Mouse (Mus musculus) forebrain, embryonic 10.5 days (tissue): ENCODE results near the gene Kremen2. TPM values are rescaled to one million over a fixed set of nuclear protein-coding genes. Genes with fewer than 3 reads are reported as not detected.

ENCODE experiments used
- DNase-seq: peaks from one replicate; pipeline ENCODE4 v3.0.0-alpha.2; 2017; ENCODE audit warnings: low spot score; ENCODE audit errors: extremely low spot score
- H3K27ac ChIP-seq: fragments of 300-500 bp; sonication (generic); 2 replicates; pipeline ENCODE4 v1.5.1; 2016; ENCODE audit warnings: mild to moderate bottlenecking
- H3K27me3 ChIP-seq: fragments of 300-500 bp; sonication (generic); 2 replicates; pipeline ENCODE4 v1.6.1; 2016; ENCODE audit warnings: mild to moderate bottlenecking; ENCODE audit not compliant: poor library complexity, severe bottlenecking
- H3K36me3 ChIP-seq: fragments of 300-500 bp; sonication (generic); replicated peaks from 2 replicates; pipeline ENCODE4 v1.6.1; 2016; ENCODE audit warnings: mild to moderate bottlenecking, moderate library complexity
- H3K4me1 ChIP-seq: fragments of 300-500 bp; sonication (generic); 2 replicates; pipeline ENCODE4 v1.6.1; 2016
- H3K4me3 ChIP-seq: fragments of 300-500 bp; sonication (generic); 2 replicates; pipeline ENCODE4 v1.5.1; 2016; ENCODE audit warnings: mild to moderate bottlenecking, moderate library complexity
- H3K9me3 ChIP-seq: fragments of 300-500 bp; sonication (generic); 2 replicates; pipeline ENCODE4 v1.6.1; 2016; ENCODE audit warnings: mild to moderate bottlenecking, moderate library complexity
- WGBS: fragments of 180-500 bp; shearing (Covaris S2); methylation state at CpG from one replicate; pipeline ENCODE4 v1.1.7; 2016; 5-methylcytosine and 5-hydroxymethylcytosine counted together
- polyA plus RNA-seq: library from polyadenylated mRNA; unstranded; fragments of >200 nt; fragmentation: Nextera tagmentation; extraction: Ambion mirVana; gene quantifications from 2 replicates; pipeline ENCODE4 v1.2.1, GENCODE M21; 2016

Gene Kremen2
- polyA plus RNA-seq, 1 experiment from 2014 or later, result 2.9 TPM

DNA sequence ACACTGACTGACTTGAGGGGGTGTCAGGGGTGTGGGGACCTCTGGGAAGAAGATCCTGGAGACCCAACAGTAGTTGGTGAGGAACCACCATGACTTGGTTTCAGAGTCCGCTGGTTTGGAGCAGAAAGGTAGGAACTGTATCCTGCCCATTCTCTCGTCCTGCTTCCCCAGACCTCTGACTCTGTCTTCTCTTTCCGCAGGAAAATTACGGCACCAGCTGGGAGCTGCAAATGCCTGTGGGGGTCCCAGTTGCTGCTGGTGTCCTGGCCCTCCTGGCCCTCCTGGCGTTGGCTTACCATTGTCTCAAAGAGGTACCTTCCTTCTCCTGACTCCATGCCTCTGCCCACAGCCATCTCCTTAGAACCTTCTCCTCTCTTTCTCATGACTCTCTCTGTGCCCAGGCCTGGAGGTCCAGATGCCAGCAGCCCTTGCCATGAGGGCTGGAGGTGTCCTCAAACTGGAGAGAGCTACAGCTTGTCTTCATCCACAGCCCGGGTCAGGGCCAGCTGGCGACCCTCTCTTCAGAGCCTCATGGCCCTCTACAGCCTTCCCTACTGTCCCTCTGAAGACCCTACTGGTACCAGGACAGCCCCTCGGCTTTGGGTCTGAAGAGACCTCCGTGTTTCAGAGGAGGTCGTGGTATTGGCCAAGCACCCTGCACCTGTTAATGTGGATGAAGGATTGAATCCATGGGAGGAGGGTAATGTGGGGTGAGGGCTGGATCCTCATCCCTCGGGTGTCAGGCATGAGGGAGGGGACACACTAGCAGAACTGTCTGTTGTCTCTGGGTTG, 4.0 kb upstream of the Kremen2 start:
- Histone ChIP-seq H3K4me3 (no peak overlapping the region), H3K9me3 (no peaks in the 10 kb centered on the region), H3K4me1 (peaks cover 25% of the 10 kb centered on the region), H3K27ac (no peak overlapping the region), H3K36me3 (peaks cover 40% of the 10 kb centered on the region), H3K27me3 (peaks cover 43% of the 10 kb centered on the region)
- 81% methylated on average over 11 of the region's 11 CpGs for WGBS
- DNase-seq, result no peak

DNA sequence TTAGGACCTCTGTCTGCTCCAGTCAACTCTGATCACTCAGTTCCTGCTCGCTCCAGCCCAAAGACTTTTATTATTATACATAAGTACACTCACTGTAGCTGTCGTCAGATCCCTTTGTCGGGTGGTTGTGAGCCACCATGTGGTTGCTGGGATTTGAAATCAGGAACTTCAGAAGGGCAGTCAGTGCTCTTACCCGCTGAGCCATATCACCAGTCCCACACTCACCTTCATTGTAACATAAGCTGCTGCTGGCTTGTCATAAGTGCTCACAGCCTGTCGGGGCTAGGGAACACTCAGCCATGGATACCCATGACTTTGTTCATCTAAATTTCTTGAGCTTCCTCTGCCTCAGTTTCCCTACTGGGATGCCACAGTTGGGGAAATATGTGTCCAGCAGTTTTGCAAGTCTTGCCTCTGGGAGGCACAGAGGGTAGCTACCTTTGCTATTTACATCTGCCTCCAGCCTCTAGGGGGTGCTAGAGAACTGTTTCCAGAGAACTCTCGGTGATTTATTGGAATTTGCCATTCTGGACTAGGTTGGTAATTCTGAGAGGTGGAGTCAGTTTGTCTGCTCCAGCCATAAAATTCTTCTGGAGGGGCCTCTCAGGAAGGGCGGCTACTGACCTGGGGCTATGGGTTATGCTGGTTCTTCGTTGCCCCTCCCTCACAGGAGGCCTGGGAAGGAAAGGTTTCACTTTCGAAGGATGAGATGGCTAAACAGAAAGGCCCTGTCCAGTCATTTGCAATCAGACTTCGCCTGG, 3.2 kb upstream of the Kremen2 start:
- peak overlapping the region; percentile 14; the same call in 1 of the 2 replicates for H3K4me3 ChIP-seq
- DNase-seq, result no peak
- WGBS, result 41% methylated on average over 10 of the region's 10 CpGs

DNA sequence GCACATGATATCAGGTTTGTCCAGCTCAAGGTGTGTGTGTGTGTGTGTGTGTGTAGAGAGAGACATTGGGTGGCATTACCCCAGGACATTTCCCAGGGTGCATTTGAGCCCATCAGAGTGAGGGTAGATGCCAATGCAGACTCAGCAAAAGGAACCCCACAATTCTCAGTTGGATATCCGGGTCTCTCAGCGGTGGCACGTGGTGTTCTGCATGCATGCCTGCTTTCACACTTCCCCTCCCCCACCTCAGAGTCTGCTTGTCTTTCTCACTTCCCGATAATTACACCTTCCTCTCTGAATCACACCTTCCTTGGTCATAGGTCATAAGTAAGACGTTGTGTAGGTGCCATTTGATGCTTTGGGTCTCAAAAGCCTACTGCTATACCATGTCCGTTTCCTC, 2.4 kb upstream of the Kremen2 start:
- H3K4me1 ChIP-seq, result peaks cover 31% of the 10 kb centered on the region
- H3K36me3 ChIP-seq, result peaks cover 25% of the 10 kb centered on the region
- no peak overlapping the region for H3K4me3 ChIP-seq
- WGBS, result 52% methylated on average over 6 of the region's 6 CpGs
- no peaks in the 10 kb centered on the region for H3K9me3 ChIP-seq
- DNase-seq, result no peak
- no peak overlapping the region for H3K27ac ChIP-seq
- H3K27me3 ChIP-seq, result peaks cover 59% of the 10 kb centered on the region

More for the DNA sequence above, 3.2 kb upstream of the Kremen2 start:
- Histone ChIP-seq H3K4me1 (peaks cover 31% of the 10 kb centered on the region), H3K9me3 (no peaks in the 10 kb centered on the region), H3K36me3 (peaks cover 33% of the 10 kb centered on the region), H3K27ac (no peak overlapping the region), H3K27me3 (peaks cover 51% of the 10 kb centered on the region)

DNA sequence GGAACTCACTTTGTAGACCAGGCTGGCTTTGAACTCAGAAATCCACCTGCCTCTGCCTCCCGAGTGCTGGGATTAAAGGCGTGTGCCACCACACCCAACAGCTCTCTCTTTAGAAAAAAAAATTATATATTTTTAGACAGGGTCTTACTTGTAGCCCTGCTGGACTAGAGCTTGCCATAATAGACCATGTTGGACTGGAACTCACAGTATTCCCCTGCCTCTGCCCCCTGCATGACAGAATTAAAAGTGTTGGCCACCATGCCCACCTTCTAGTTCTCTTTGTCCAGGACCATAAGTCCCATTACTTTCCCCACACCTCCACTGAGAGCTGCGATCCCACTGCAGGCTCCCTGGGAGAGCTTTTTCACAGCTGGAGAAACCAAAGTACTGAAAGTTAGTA, 1.8 kb upstream of the Kremen2 start:
- Histone ChIP-seq H3K4me3 (no peak overlapping the region), H3K27me3 (peaks cover 64% of the 10 kb centered on the region), H3K9me3 (no peaks in the 10 kb centered on the region), H3K4me1 (peaks cover 35% of the 10 kb centered on the region), H3K27ac (no peak overlapping the region), H3K36me3 (peaks cover 19% of the 10 kb centered on the region)
- DNase-seq, result no peak
- WGBS, result 89% methylated on average over 3 of the region's 3 CpGs

DNA sequence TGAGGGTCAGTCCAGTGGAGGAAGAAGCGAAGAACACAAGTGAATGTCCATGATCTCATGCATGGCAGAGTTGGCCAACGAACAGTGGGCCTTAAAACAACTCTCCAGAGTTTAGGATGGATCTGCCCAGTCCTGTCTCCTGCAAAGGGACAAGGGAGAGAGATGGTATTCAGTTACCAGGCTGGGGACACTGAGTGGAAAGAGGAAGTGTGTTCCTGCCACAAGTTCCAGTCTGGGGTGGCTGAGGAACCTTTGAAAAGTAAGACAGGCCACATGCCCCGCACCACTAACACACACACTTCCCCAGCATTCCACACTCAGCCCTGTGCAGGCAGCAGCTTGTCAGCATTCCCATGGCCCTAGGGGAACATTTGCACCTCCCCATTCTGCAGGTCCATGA, 1.1 kb upstream of the Kremen2 start:
- DNase-seq, result no peak
- H3K27ac ChIP-seq, result no peak overlapping the region
- 77% methylated on average over 3 of the region's 3 CpGs for WGBS

DNA sequence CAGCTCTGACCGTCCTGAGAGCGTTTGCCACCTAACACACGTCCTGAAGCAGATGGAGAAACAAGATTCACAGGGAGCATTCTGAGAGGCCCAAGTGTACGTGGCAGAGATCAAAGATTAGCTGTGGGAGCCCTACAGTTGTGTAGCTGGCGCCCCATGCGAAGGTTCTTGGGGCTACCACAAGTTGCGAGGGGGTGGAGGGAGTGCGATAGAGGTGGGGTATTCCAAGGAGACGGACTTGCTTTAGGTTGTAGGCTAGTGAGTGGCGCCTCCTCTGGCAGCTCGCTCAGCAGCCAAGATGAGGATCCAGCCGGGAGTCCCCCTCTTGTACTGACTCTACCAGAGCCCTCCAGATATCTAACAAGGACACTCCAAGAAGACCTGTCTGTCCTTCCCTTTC, 678 bp upstream of the Kremen2 start:
- Histone ChIP-seq H3K27ac (0 out of 2 replicates have a peak overlapping the region, but pooled peaks have one; percentile 49), H3K9me3 (0 out of 2 replicates have a peak, but pooled peaks cover 4% of the 10 kb centered on the region)
- DNase-seq, result no peak

More for the DNA sequence above, 1.1 kb upstream of the Kremen2 start:
- Histone ChIP-seq H3K36me3 (peaks cover 12% of the 10 kb centered on the region), H3K4me1 (peaks cover 40% of the 10 kb centered on the region), H3K4me3 (no peak overlapping the region), H3K9me3 (no peaks in the 10 kb centered on the region), H3K27me3 (peaks cover 71% of the 10 kb centered on the region)

DNA sequence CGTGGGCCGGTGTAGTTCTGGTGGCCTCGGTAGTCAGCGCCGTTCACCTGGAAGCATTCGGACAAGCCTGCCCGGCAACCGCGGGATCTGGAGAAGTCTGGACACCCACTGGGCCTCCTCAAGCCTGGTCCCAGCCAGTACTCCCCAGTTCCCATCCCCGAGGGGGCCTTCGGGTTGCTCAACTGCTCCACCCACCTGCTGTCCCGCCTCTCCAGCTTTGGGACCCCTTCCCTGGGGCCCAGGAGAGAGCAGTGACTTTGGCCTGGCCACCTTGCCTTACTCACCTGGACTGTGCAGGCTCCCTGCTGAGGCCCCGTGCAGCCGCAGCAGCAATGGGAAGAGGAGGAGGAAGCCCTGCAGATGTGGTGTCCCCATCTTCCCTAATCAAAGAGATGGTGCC, 982 bp downstream of the Kremen2 start:
- 4% methylated on average over 14 of the region's 14 CpGs for WGBS
- Histone ChIP-seq H3K27me3 (peaks cover 92% of the 10 kb centered on the region), H3K4me3 (peak overlapping the region; percentile 51), H3K9me3 (0 out of 2 replicates have a peak, but pooled peaks cover 7% of the 10 kb centered on the region), H3K4me1 (peaks cover 53% of the 10 kb centered on the region), H3K27ac (no peak overlapping the region), H3K36me3 (no peaks in the 10 kb centered on the region)
- no peak for DNase-seq

More for the DNA sequence above, 678 bp upstream of the Kremen2 start:
- Histone ChIP-seq H3K27me3 (peaks cover 76% of the 10 kb centered on the region), H3K4me1 (peaks cover 40% of the 10 kb centered on the region), H3K4me3 (peak overlapping the region; percentile 51), H3K36me3 (peaks cover 8% of the 10 kb centered on the region)
- whole genome bisulfite sequencing, result 1% methylated on average over 12 of the region's 12 CpGs

DNA sequence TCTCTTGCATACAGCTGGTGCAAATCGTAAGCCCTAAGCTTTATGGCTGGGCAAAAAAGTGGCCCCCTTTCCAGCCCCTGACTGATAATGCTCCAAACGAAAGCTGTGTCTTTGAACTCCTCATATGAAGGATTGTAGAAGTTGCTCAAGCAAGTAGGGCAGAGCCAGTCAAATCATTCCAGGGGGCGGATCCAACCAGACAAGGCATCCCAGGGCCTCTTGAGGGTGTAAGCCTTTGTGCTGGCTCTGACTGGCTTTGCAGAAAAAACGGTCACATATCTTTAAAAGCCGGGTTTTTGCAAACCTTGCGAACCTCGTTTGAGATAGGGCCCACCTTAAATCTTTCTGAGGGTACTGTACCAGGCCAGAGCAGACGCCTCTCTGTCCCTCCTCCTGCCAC, 1.6 kb downstream of the Kremen2 start:
- DNase-seq, result no peak
- peak overlapping the region; percentile 51; the same call in 1 of the 2 replicates for H3K4me3 ChIP-seq
- peaks cover 55% of the 10 kb centered on the region for H3K4me1 ChIP-seq
- H3K27ac ChIP-seq, result no peak overlapping the region
- H3K9me3 ChIP-seq, result 0 out of 2 replicates have a peak, but pooled peaks cover 7% of the 10 kb centered on the region
- H3K36me3 ChIP-seq, result no peaks in the 10 kb centered on the region
- H3K27me3 ChIP-seq, result peaks cover 98% of the 10 kb centered on the region
- 17% methylated on average over 8 of the region's 8 CpGs for WGBS

DNA sequence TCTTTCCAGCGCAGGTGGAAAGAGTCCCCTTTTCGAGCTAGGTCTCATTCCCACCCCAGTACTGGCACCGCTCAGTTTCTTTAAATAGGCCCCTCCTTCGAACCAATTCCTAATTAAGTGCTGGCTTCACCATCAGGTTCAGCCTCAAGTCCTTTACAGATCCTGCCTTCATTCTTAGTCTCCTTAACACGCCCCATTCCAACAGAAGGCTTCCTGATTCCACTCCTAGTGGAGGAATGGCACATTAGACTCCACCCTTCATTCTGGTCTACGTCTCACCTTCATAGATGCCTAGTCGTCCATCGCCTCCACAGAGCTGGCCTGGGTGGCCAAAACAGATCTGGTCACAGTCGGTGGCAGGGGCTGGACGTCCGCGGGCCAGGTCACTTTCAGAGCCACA, 2.7 kb downstream of the Kremen2 start:
- WGBS, result 63% methylated on average over 12 of the region's 12 CpGs
- Histone ChIP-seq H3K27me3 (peaks cover 99% of the 10 kb centered on the region), H3K36me3 (peaks cover 1% of the 10 kb centered on the region; the same call in 1 of the 2 replicates), H3K4me1 (peaks cover 64% of the 10 kb centered on the region), H3K4me3 (peak overlapping the region; percentile 34; the same call in 1 of the 2 replicates), H3K9me3 (0 out of 2 replicates have a peak, but pooled peaks cover 7% of the 10 kb centered on the region), H3K27ac (no peak overlapping the region)
- no peak for DNase-seq

DNA sequence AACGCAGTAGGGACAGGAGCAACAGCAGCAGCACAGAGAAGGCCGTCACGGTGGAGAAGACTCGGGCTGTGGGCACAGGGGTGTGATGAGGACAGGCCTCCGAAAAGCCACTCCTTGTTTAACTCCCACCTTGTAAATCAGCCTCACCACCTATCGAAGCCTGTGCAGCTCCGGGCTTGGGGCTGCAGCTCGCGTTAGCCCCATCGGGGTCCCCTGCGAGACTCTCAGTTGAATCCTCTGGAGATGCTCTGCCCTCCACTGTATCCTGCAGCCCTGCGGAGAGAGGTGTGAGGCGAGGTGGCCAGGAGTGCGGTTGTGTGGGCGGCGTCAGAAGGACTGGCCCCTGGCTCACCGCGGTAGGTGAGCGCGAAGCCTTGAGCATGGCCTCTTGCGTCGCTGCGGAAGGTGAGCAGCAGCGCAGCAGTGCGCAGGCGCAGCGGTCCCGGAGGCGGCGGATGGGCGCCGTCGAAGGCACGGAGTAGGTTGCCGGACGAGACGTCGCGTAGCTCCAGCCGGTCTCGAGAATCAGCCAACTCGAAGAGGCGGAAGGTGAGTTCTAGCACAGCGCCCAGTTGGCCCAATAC, 3.3 kb downstream of the Kremen2 start:
- DNase-seq, result no peak
- Histone ChIP-seq H3K9me3 (0 out of 2 replicates have a peak, but pooled peaks cover 7% of the 10 kb centered on the region), H3K36me3 (peaks cover 8% of the 10 kb centered on the region), H3K27me3 (peaks cover 99% of the 10 kb centered on the region), H3K27ac (no peak overlapping the region), H3K4me1 (peaks cover 70% of the 10 kb centered on the region), H3K4me3 (peak overlapping the region; percentile 34)
- 8% methylated on average over 44 of the region's 44 CpGs for WGBS

DNA sequence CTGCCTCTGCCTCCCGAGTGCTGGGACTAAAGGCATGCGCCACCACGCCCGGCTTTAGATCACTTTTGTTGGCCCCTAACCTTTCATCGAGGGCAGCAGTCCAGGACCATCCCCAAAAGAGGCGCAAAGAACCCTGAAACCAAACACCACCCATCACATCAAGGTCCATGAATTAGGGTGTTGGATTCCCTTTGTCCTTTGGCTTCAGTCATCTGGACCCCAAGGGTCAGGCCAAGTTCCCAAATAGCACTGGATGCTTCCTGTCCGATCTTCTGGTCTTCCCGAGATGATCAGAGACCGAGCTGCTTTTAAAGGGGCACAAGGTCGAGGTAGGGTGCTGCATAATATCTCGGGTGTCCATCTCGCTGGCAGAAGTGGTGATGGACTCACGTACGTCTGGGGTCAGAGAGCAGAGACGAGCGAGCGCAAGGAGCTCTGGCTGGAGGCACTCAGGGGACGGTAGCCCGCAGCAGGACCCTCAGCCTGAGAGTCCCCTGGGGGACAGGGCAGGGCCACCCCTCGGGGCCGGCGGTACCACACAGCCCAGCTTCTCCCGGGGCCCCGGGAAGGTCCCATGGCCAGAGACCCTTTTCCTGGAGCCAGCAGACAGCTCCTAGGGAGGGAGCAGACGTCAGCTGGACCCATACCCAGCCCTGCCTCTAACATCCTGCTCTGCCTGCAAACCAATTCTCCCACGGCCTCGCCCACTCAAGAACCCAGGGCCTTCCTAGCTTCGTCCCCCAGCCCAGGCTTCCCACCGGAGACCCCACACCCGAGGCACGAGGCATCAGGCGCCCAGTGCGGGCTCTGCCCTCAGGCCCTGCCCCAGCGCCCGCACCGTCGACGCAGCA, 4.0 kb downstream of the Kremen2 start:
- peak overlapping the region; percentile 34; the same call in 1 of the 2 replicates for H3K4me3 ChIP-seq
- 53% methylated on average over 38 of the region's 38 CpGs for WGBS
- peaks cover 70% of the 10 kb centered on the region for H3K4me1 ChIP-seq

DNA sequence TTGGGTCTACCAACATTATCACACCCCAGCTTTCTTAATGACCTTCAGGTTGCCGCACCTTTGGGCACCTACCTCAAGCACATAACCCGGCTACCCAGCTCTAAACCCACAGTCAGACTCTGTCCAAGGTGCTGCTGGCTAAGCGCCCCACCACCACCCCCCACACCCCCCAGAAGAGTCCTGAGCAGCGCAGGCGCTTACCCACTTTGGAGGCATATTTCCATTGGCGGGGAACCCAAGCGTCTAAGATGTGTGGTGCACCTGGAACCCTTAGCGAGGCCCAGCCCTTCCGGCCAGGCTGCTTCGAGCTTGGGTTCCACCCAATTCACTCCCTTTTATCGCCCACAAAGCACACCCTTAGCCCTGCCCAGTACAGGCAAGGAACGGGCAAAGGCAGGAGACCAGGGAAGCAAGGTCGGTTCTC, 5.0 kb downstream of the Kremen2 start, which contains the start of gene Paqr4:
Gene Paqr4 (minus strand): TSS at position 270 of the 424 bp plus-strand sequence.
- no peak for DNase-seq
- peaks cover 25% of the 10 kb centered on the region for H3K36me3 ChIP-seq
- WGBS, result 11% methylated on average over 13 of the region's 13 CpGs
- peak within 1 kb of the TSS; percentile 79 for H3K4me3 ChIP-seq
- peak within 1 kb of the TSS; percentile 87 for H3K27ac ChIP-seq
- H3K27me3 ChIP-seq, result peaks cover 96% of the 10 kb centered on the region
- H3K9me3 ChIP-seq, result 0 out of 2 replicates have a peak, but pooled peaks cover 7% of the 10 kb centered on the region
- peaks cover 61% of the 10 kb centered on the region for H3K4me1 ChIP-seq

More for the DNA sequence above, 4.0 kb downstream of the Kremen2 start:
- no peak for DNase-seq
- Histone ChIP-seq H3K27ac (no peak overlapping the region), H3K9me3 (0 out of 2 replicates have a peak, but pooled peaks cover 7% of the 10 kb centered on the region), H3K27me3 (peaks cover 99% of the 10 kb centered on the region), H3K36me3 (peaks cover 15% of the 10 kb centered on the region)
